Mouse (Mus musculus): ENCODE measurements around the gene Il20. TPM values are rescaled to one million over a fixed set of nuclear protein-coding genes. Genes with fewer than 3 reads are reported as not detected.

The Il20 gene
- polyA plus RNA-seq, 1 experiment = not detected

DNA sequence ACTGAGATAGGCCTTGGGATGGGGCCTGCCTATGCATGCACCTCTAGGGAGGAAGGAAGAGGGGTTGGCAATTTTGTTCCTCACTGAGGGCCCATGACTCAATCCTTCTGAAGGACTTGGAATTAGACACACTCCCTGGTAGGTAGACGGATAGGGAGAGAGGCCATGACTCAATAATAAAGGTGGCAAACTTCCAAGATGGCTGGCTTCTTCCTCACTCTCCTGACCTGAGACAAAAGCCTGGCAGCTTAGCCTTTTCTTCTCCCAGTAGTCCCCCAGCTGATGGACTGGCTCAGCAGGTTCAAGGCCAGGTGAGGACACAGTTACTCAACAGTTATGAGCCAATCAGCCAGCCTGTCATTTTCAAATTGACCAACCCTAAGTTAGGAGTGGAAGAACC is 18.8 kb downstream of the Il20 start:
- no peak overlapping the region for H3K4me3 ChIP-seq (ENCODE audit: control insufficient read depth, insufficient read depth, low read length)
- no peak for DNase-seq
- 89% methylated on average over 1 of the region's 1 CpGs for WGBS
- no peaks in the 10 kb centered on the region for H3K36me3 ChIP-seq (ENCODE audit: control insufficient read depth, insufficient read depth, low read length)
- no peaks in the 10 kb centered on the region for H3K27me3 ChIP-seq (ENCODE audit: control insufficient read depth, insufficient read depth, low read length)
- no peak for TF ChIP-seq CTCF (IDR thresholded peaks at IDR 0.05; ENCODE audit: borderline replicate concordance, control insufficient read depth, extremely low read depth, insufficient read depth, low read length, poor library complexity)
- TF ChIP-seq POLR2A (IDR thresholded peaks at IDR 0.05; ENCODE audit: control insufficient read depth, extremely low read depth, insufficient read depth, low read length, poor library complexity) = no peak
- no peaks in the 10 kb centered on the region for H3K4me1 ChIP-seq (replicated peaks; ENCODE audit: control insufficient read depth, insufficient read depth, low read length)
- no peak overlapping the region for H3K27ac ChIP-seq (ENCODE audit: control insufficient read depth, insufficient read depth, low read length)

DNA sequence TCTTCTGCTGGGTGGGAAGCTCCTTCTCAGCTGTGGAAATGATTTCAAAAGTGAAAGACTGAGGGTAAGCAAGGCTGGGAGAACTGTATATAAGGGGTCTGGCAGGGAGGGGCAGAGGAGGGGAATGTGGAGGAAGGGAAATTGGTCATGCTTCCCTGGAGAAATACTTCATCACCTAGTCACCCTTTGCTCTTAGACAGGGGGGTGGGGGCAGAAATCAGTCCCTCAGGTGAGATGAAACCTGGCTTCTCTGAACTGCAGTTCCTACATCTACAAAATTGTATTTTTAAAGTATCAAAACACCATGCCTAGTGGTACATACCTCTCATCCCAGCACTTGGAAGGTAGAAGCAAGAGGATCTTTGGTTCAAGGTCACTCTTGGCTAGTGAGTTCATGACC is 23.9 kb downstream of the Il20 start, which contains the start of gene Il24:
Gene Il24, minus strand, starts transcription at position 101 of the 400 bp plus-strand sequence.
- Histone ChIP-seq H3K4me3 (ENCODE audit: control insufficient read depth, insufficient read depth, low read length) (no peak within 1 kb of the TSS), H3K27me3 (ENCODE audit: control insufficient read depth, insufficient read depth, low read length) (no peaks in the 10 kb centered on the region; the same call in 1 of the 2 replicates), H3K36me3 (ENCODE audit: control insufficient read depth, insufficient read depth, low read length) (no peaks in the 10 kb centered on the region), H3K27ac (ENCODE audit: control insufficient read depth, insufficient read depth, low read length) (no peak within 1 kb of the TSS), H3K4me1 (replicated peaks; ENCODE audit: control insufficient read depth, insufficient read depth, low read length) (no peaks in the 10 kb centered on the region)
- no peak for TF ChIP-seq CTCF (IDR thresholded peaks at IDR 0.05; ENCODE audit: borderline replicate concordance, control insufficient read depth, extremely low read depth, insufficient read depth, low read length, poor library complexity)
- TF ChIP-seq POLR2A (IDR thresholded peaks at IDR 0.05; ENCODE audit: control insufficient read depth, extremely low read depth, insufficient read depth, low read length, poor library complexity) = no peak
- DNase-seq = no peak

DNA sequence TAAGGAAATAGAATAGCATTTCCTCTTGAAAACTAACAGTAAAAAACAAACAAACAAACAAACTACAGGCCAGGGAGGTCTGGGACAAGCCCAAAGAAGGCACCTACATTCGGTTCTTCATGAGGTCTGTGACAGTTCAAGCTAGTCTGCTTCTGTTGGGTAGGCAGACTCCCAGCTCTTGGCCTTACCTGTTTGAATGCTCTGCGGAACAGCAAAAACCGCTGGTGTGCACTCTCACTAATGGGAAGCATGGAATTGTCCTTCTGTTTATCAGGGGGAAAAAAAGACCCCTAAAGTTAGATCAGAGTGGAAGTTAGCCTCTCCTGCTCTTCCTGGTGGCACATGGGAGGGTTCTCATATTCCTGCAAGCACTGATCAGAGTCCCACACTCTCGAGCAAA is 28.1 kb downstream of the Il20 start:
- Histone ChIP-seq H3K27ac (ENCODE audit: control insufficient read depth, insufficient read depth, low read length) (no peak overlapping the region), H3K27me3 (ENCODE audit: control insufficient read depth, insufficient read depth, low read length) (no peaks in the 10 kb centered on the region; the same call in 1 of the 2 replicates), H3K4me1 (replicated peaks; ENCODE audit: control insufficient read depth, insufficient read depth, low read length) (peaks cover 1% of the 10 kb centered on the region; the same call in 1 of the 2 replicates), H3K36me3 (ENCODE audit: control insufficient read depth, insufficient read depth, low read length) (no peaks in the 10 kb centered on the region), H3K4me3 (ENCODE audit: control insufficient read depth, insufficient read depth, low read length) (no peak overlapping the region)
- TF ChIP-seq POLR2A (IDR thresholded peaks at IDR 0.05; ENCODE audit: control insufficient read depth, extremely low read depth, insufficient read depth, low read length, poor library complexity) (no peak), CTCF (IDR thresholded peaks at IDR 0.05; ENCODE audit: borderline replicate concordance, control insufficient read depth, extremely low read depth, insufficient read depth, low read length, poor library complexity) (no peak)
- no peak for DNase-seq
- WGBS = 88% methylated on average over 4 of the region's 4 CpGs

DNA sequence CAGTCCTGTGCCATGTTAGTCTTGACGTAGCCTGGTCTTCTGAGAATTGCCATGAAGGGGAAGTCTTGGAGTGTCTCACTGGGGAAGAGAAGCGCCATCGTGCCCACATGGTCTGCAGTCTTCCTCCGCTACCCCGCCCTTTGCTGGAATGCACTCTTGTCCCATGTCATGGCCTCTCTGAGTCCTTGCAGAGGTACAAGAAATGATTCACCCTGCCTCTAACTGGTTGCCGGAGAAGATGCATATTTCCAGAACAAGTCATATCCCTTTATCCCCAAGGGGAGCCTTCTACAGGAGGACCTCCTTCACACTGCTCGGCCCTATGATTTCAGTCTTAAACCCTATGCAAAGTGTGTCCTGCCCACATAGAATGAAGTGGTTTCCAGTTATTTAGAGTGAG is 31.3 kb downstream of the Il20 start:
- no peak overlapping the region for H3K27ac ChIP-seq (ENCODE audit: control insufficient read depth, insufficient read depth, low read length)
- no peak overlapping the region for H3K4me3 ChIP-seq (ENCODE audit: control insufficient read depth, insufficient read depth, low read length)
- no peak for DNase-seq
- peaks cover 6% of the 10 kb centered on the region; the same call in 1 of the 2 replicates for H3K4me1 ChIP-seq (replicated peaks; ENCODE audit: control insufficient read depth, insufficient read depth, low read length)
- no peaks in the 10 kb centered on the region; the same call in 1 of the 2 replicates for H3K27me3 ChIP-seq (ENCODE audit: control insufficient read depth, insufficient read depth, low read length)
- WGBS = 60% methylated on average over 7 of the region's 7 CpGs
- TF ChIP-seq CTCF (IDR thresholded peaks at IDR 0.05; ENCODE audit: borderline replicate concordance, control insufficient read depth, extremely low read depth, insufficient read depth, low read length, poor library complexity) (no peak), POLR2A (IDR thresholded peaks at IDR 0.05; ENCODE audit: control insufficient read depth, extremely low read depth, insufficient read depth, low read length, poor library complexity) (no peak)
- no peaks in the 10 kb centered on the region for H3K36me3 ChIP-seq (ENCODE audit: control insufficient read depth, insufficient read depth, low read length)

DNA sequence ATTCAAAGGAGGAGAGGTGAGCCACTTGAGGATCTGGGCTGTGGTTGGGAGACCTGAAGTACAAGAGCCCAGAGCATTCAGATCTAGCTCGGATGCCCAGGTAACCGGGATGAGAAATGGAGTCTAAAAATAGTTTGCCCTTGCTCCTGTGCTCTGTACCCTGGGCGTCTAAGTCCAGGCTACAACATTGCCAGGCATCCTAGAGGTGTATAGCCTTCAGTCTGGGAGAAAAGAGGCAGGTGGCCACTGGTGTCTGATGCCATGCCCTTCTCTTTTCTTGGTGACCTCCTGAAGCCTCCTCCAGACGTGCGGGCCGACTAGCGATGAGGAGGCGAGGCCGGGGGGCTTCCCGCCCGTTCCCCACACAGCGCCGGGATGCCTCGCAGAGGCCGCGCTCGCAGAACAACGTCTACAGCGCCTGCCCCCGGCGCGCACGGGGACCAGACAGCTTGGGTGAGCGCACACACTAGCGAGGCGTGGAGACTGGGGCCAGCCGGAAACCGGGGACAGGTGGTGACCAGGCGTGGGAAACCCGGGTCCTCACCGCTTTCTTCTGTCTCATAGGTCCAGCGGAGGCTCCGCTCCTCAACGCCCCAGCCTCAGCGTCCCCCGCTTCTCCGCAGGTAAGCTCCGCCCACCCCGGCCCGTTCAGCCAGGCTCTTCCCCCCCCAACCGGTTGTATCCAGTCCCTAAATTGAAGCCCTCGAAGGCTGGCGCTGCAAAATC is 33.2 kb downstream of the Il20 start:
- Histone ChIP-seq H3K36me3 (ENCODE audit: control insufficient read depth, insufficient read depth, low read length) (no peaks in the 10 kb centered on the region), H3K4me3 (ENCODE audit: control insufficient read depth, insufficient read depth, low read length) (peak overlapping the region; percentile 34), H3K27ac (ENCODE audit: control insufficient read depth, insufficient read depth, low read length) (no peak overlapping the region), H3K27me3 (ENCODE audit: control insufficient read depth, insufficient read depth, low read length) (no peaks in the 10 kb centered on the region; the same call in 1 of the 2 replicates), H3K4me1 (replicated peaks; ENCODE audit: control insufficient read depth, insufficient read depth, low read length) (peaks cover 6% of the 10 kb centered on the region; the same call in 1 of the 2 replicates)
- peak; percentile 39 for DNase-seq
- no peak for TF ChIP-seq POLR2A (IDR thresholded peaks at IDR 0.05; ENCODE audit: control insufficient read depth, extremely low read depth, insufficient read depth, low read length, poor library complexity)
- TF ChIP-seq CTCF (IDR thresholded peaks at IDR 0.05; ENCODE audit: borderline replicate concordance, control insufficient read depth, extremely low read depth, insufficient read depth, low read length, poor library complexity) = no peak
- 4% methylated on average over 43 of the region's 43 CpGs for WGBS

DNA sequence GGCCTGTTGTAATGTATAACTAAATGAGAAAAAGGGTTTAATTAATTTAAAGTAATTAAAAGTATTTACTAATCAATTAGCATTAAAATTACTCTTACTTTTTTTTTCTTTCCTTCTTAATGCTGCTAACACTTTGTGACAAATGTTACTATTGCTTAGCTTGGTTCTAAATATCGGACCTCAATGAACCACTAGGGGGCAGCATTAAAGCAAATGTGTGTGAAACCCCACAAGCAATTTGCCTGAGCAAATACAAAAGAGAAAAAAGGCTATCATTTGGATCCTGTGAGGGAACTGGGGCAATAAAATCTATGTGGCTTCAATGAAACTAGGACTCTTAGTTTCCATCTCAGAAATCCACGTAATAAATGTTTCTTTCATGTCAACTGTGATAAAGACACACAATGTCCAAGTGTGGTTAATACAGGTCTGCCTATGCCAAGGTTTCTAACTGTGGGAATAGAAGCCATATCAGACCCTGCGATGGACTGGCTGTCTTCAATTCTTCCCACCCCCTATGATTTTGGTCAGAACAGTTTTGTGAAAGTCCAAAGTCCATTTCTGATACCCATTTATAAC is 34.2 kb downstream of the Il20 start:
- Histone ChIP-seq H3K27me3 (ENCODE audit: control insufficient read depth, insufficient read depth, low read length) (no peaks in the 10 kb centered on the region; the same call in 1 of the 2 replicates), H3K36me3 (ENCODE audit: control insufficient read depth, insufficient read depth, low read length) (no peaks in the 10 kb centered on the region), H3K27ac (ENCODE audit: control insufficient read depth, insufficient read depth, low read length) (no peak overlapping the region), H3K4me3 (ENCODE audit: control insufficient read depth, insufficient read depth, low read length) (no peak overlapping the region), H3K4me1 (replicated peaks; ENCODE audit: control insufficient read depth, insufficient read depth, low read length) (peaks cover 6% of the 10 kb centered on the region; the same call in 1 of the 2 replicates)
- peak; percentile 43 for DNase-seq
- TF ChIP-seq CTCF (IDR thresholded peaks at IDR 0.05; ENCODE audit: borderline replicate concordance, control insufficient read depth, extremely low read depth, insufficient read depth, low read length, poor library complexity) (no peak), POLR2A (IDR thresholded peaks at IDR 0.05; ENCODE audit: control insufficient read depth, extremely low read depth, insufficient read depth, low read length, poor library complexity) (no peak)
- WGBS = 22% methylated on average over 3 of the region's 3 CpGs

Measured in thymus, adult 2 months (tissue).